Mouse (Mus musculus): ENCODE measurements around the gene Cstf1.

Cstf1 gene

DNA sequence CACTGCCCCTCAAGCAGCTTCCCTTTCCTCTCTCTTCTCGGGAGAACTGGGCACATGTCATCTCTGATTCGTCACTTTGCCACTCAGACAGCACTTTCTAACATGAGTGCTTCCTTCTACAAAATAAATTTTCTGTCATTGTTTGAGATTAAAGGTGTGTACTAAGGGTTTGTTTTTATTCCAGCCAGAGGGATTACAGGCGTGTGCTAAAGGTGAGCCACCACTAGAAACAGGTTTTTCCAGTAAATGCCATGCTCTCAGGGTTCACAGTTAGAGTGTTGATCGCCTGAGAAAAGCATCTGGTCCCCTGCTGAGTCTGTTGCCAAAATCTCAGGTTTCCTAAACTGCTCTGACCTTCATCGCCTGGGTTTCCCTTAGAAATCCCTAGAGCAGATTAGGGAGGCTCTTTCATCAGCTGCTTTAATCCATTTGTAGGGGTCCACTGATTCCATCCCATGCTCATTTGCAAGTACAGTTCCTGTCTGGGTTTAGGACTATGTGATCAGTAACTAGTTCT lies 6.6 kb downstream of the Cstf1 start:
- no peak for DNase-seq

GRCm38 (mm10) chr2:172378332-172378731 lies 7.9 kb downstream of the Cstf1 start:
- no peak for DNase-seq

DNA sequence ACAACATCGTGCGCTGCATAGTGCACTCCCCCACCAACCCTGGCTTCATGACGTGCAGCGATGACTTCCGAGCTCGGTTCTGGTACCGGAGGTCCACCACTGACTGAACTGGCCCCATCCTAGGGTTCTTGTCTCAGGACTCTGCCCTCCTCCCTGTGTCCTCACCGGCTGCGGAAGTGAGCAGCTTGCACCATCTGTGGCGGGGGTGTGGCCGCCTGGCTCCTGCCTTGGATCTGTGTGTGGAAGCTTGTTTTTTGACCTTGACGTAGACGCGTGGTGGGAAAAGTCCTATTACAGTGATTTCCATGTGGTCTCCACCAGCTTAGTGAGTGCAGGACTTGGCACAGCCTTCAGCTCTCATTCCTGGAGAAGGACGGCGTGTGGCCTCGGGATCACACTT lies 10.0 kb downstream of the Cstf1 start:
- no peak for DNase-seq

- no peak for DNase-seq
These were observed 10.9 kb downstream of the Cstf1 start for GRCm38 (mm10) chr2:172381341-172381740.

DNA sequence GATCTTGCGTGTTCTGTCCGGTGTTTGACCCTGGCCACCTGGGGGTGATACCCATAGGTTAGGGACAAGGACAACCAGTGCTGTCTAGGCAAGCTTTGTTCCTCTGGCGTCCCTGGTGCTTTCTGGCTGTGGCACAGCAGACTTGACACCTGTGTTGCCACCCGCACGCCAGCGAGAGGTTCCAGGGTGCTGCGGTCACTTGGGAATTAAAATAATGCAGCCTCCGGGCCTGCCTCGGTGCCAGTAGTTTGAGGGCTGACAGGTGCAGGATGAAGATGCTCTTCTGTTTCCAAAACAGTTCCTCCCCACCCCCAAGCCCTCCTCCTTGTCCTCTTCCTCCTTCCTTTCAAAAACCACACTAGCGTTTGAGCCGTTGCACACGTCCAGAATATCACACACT lies 11.4 kb downstream of the Cstf1 start:
- DNase-seq = no peak

GRCm38 (mm10) chr2:172384715-172385114 lies 14.2 kb downstream of the Cstf1 start:
- no peak for DNase-seq

DNA sequence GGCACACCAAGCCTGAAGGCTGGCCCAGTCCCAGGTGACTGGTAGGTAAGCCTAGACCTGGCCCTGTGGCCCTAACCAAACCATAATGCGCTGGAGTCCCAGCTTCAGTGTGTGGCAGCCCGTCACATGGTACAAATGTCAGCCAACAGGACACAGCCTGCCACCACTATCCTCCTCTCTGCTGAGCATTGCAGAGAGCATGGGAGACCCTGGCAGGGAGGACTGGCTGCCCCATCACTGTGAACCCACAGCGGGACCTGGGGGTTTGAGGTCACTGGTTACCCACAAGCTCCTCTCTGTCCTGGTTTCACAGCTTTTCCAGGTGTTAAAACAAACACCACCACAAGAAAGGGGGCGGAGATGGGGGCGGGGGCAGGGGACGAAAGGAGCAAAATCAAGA lies 19.9 kb downstream of the Cstf1 start:
- no peak for DNase-seq

- no peak for DNase-seq
These were observed 21.6 kb downstream of the Cstf1 start for GRCm38 (mm10) chr2:172392041-172392521.

DNA sequence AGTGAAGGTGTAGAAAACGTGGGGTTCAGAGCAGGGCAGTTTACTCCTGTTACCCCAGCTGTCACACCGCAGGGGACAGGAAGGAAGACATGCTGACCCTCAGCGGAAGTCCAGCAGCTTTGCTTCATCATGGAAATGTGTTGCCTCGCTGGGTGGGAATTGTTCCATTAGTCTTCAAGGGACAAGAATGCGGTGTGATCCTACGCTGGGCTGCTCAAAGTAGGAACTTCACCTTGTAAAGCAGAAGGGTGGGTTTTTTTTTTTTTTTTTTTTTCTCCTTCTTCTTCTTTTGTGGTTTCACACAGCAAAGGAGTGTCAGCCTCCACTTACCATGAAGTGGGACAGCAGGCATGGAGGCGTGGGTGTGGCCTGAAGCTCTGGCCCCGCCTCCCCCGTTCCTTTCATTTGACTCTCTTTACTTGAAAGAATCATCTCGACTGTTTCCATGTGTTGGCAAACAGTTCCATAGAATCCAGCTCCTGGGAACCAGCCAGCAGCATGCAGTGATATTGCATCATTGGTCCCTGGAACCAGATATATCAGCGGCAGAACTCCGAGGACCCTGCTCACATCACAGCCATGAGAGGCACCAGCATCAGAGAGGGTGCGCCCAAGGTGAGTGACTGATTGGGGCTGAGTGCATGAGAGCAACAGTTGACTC lies 23.0 kb downstream of the Cstf1 start, which contains the start of gene Cass4:
Cass4 (plus strand) TSS at position 404 of the 661 bp plus-strand sequence.
- peak; percentile 93 for DNase-seq

DNA sequence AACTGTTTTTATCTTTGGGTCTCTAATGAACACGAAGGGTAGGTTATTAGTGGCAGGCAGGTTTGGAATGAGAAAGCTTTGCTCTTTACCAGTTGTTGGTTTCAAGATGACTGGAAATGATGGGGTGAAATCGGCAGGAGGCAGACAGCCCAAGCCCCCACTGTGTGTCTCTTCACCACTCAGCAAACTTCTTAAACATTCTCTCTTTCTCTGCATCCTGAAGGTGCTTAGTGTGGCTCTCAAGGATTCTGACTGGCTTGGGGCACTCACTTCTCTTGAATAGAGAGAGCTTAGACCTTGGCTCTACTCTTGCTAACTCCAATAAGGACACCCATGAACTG lies 23.5 kb downstream of the Cstf1 start:
- no peak for DNase-seq

DNA sequence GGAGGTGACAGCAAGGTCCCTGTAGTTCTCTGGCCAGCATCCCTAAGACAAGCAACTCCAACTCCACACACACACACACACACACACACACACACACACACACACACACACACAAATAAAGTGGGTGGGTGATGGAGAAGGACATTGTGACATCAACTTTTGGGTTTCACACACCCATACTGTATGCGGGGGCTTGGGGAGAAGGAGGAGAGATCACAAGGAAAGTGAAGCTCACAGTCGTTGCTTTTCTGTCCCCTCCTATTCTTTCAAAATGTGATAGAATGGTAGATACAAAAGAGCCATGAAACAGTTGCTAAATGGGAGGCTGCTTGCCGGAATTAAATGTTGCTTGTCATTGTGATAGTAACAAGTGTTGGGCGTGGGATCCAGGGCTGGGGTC lies 24.2 kb downstream of the Cstf1 start:
- no peak for DNase-seq

DNA sequence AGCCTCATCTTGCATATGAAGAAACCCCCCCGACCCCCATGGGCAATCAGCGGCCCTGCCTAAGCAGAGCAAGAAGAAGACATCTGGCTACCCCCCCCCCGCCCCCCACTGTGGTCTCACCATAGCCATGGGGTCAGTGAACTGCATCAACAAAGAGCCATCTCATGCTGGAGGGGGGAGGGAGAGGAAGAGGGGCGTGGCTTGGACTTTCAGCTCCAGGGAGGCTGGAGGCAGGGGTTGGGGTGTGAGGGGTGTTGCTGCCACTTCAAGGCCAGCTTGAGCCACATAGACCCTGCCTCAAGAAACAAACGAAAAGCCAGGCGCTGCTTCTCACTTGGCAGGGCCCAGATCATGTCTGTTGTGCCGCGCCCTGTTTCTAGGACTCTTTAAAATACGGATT lies 25.5 kb downstream of the Cstf1 start:
- DNase-seq = no peak

- DNase-seq = no peak
These were observed 29.4 kb downstream of the Cstf1 start for GRCm38 (mm10) chr2:172399901-172400300.

GRCm38 (mm10) chr2:172401116-172401825 lies 30.8 kb downstream of the Cstf1 start:
- DNase-seq = peak; percentile 97

GRCm38 (mm10) chr2:172404239-172404638 lies 33.8 kb downstream of the Cstf1 start:
- DNase-seq = no peak

GRCm38 (mm10) chr2:172405011-172405410 lies 34.5 kb downstream of the Cstf1 start:
- no peak for DNase-seq

GRCm38 (mm10) chr2:172406173-172406572 lies 35.7 kb downstream of the Cstf1 start:
- DNase-seq = no peak

- no peak for DNase-seq
These were observed 37.0 kb downstream of the Cstf1 start for GRCm38 (mm10) chr2:172407499-172407898.

DNA sequence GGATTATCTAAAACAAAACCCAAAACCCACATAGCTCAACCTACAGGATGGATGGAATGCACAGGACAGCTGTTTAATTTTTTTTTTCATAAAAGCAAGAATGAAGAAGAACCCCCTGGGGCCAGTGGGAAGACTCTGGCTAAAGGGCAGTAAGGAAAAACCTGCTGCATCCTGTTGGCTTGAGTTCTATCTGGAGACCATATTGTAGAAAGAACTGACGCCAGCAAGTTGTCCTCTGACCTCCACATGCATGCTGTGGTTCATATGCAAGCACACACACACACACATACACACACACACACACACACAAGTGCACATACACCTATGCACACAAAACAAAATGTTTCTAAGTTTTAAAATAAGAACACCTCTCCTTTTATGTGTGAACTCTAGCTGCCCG lies 40.2 kb downstream of the Cstf1 start:
- DNase-seq = no peak

DNA sequence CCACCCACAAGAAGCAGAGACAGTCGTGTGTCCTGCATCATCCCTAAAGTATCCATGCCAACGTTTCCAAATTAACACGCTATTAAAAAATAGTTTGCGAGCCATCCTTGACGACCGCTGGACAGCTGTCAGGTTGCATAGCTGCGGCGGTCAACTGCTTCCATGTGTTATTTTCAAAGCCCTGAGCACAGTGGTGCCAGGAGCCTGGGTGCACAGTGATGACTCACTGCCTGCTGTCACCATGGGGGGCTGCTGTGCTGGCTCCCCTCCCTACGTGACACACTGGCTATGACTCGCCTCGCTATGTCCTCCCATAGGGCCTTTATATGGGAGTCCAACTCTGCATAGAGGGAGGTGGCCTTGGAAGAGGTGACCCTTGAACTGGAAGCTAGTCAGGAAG lies 40.6 kb downstream of the Cstf1 start:
- no peak for DNase-seq

- no peak for DNase-seq
These were observed 42.0 kb downstream of the Cstf1 start for GRCm38 (mm10) chr2:172412454-172412853.

GRCm38 (mm10) chr2:172413273-172413672 lies 42.8 kb downstream of the Cstf1 start:
- no peak for DNase-seq

DNA sequence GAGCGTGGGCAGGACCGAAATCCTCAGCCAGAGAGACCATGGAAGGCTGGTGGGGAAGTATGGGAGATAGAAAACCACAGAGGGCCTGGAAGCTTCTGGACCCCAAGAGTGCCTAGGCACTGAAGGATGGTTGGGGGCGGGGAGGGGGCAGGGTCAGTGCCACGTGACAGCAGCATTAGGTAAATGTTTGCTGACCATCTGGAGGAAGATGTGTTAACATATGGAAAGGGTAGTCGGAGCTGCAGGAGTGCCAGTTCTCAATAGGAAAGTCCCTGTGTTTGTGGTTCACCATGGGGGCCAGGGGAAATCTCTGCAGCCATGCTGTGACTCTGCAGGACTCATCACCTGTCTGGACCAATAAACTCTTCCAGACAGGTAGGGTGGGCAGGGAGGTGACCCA lies 43.4 kb downstream of the Cstf1 start:
- no peak for DNase-seq

DNA sequence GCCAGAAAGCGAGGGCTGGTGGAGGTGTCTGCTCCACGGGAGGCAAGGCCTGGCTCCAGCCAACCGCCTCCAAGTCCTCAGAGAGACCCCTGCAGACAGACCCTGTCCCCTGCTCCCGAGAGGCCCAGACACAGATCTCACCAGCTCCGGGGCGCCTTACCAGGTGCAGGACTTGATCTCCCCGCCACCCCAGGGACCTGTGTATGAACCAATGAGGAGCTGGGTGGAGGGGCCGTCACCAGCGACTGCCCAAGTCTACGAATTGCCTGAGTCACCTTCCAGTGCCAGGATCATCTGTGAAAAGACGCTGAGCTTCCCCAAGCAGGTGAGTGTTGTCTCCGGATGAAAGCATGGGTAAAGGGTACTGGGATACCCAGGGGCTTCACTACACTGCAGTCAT lies 45.7 kb downstream of the Cstf1 start:
- DNase-seq = no peak
